In genomic region chr5:66730621-66731301, GRCm38 (mm10) we compare ENCODE assay signal across 8 mouse cellular contexts. TPM values are rescaled to one million over a fixed set of nuclear protein-coding genes. Genes with fewer than 3 reads are reported as not detected.
DNase-seq lines count a peak whose midpoint lies in the region; ATAC-seq and TF ChIP-seq lines count a peak whose summit lies in the region.
"Had no signal": no experiment of that assay in that cellular context is flagged by ENCODE, and none has a peak within 500 bp of the region (broad histone marks: within the 10 kb centered on the region; RNA-seq: fewer than 3 reads in every experiment).

No protein-coding gene starts in this region.

- H3K4me1 ChIP-seq in forebrain, embryonic 15.5 days = peaks cover 12% of the 10 kb centered on the region
- no peaks in the 10 kb centered on the region for H3K4me1 ChIP-seq in kidney, postnatal 0 days (replicated peaks; ENCODE audit: insufficient read depth, low read length)
- H3K4me1 ChIP-seq: liver, embryonic 13.5 days had no signal

- no peaks in the 10 kb centered on the region for H3K36me3 ChIP-seq in forebrain, embryonic 15.5 days
- H3K36me3 ChIP-seq in kidney, postnatal 0 days (ENCODE audit: insufficient read depth, low read length) = no peaks in the 10 kb centered on the region
- H3K36me3 ChIP-seq: liver, embryonic 13.5 days had no signal

- no peaks in the 10 kb centered on the region for H3K9me3 ChIP-seq in forebrain, embryonic 15.5 days
- H3K9me3 ChIP-seq in kidney, postnatal 0 days (replicated peaks; ENCODE audit: low read length) = no peaks in the 10 kb centered on the region
- H3K9me3 ChIP-seq: liver, embryonic 13.5 days had no signal

- ATAC-seq in forebrain, embryonic 15.5 days (replicated peaks) = peak; percentile 97
- no peak; the same call in 1 of the 2 replicates for ATAC-seq in kidney, postnatal 0 days (replicated peaks; ENCODE audit: low FRiP score, low read depth)
- ATAC-seq in inflammation-experienced regulatory T-cells, adult 6 months = no peak

- 27% methylated on average over 11 of the region's 11 CpGs for WGBS in forebrain, embryonic 15.5 days
- WGBS in kidney, postnatal 0 days = 30% methylated on average over 11 of the region's 11 CpGs

- no peaks in the 10 kb centered on the region for H3K27me3 ChIP-seq in forebrain, embryonic 15.5 days
- no peaks in the 10 kb centered on the region for H3K27me3 ChIP-seq in kidney, postnatal 0 days (ENCODE audit: insufficient read depth, low read length)
- H3K27me3 ChIP-seq: liver, embryonic 13.5 days had no signal

- DNase-seq in ES-CJ7 (ENCODE audit: low read depth, low spot score) = peak; percentile 88
- DNase-seq in ZHBTc4 (ENCODE audit: low read depth, low spot score) = peak; percentile 89
- peak; percentile 93 for DNase-seq in kidney, postnatal 0 days (ENCODE audit: low spot score)
- DNase-seq in lung, postnatal 36 days = peak; percentile 41
- no peak for DNase-seq in spleen, adult 18-20 months
- DNase-seq: liver, embryonic 13.5 days had no signal

- peak overlapping the region; percentile 42; the same call in 1 of the 2 replicates for H3K27ac ChIP-seq in forebrain, embryonic 15.5 days (replicated peaks)
- H3K27ac ChIP-seq in kidney, postnatal 0 days = no peak overlapping the region
- H3K27ac ChIP-seq: liver, embryonic 13.5 days had no signal

- peak overlapping the region; percentile 11; the same call in 1 of the 2 replicates for H3K4me2 ChIP-seq in forebrain, embryonic 15.5 days (replicated peaks)
- 0 out of 2 replicates have a peak overlapping the region, but pooled peaks have one; percentile 2 for H3K4me2 ChIP-seq in kidney, postnatal 0 days (ENCODE audit: low read length)
- H3K4me2 ChIP-seq: liver, embryonic 13.5 days had no signal

- H3K4me3 ChIP-seq in forebrain, embryonic 15.5 days = no peak overlapping the region
- H3K4me3 ChIP-seq in kidney, postnatal 0 days (replicated peaks; ENCODE audit: low read depth, low read length) = no peak overlapping the region
- H3K4me3 ChIP-seq: liver, embryonic 13.5 days had no signal

- no peak overlapping the region for H3K9ac ChIP-seq in forebrain, embryonic 15.5 days (replicated peaks)
- H3K9ac ChIP-seq in kidney, postnatal 0 days (ENCODE audit: low read depth, low read length) = no peak overlapping the region
- H3K9ac ChIP-seq: liver, embryonic 13.5 days had no signal

- TF ChIP-seq CTCF in kidney, postnatal 0 days (IDR thresholded peaks at IDR 0.05; ENCODE audit: low read depth) = peak; percentile 58

RNA-seq across cellular contexts. Expression of gene Limch1, which starts 14.9 kb away (rescaled TPM):
- polyA plus RNA-seq in forebrain, embryonic 15.5 days (2015; fragmentation: Nextera tagmentation; extraction: Ambion mirVana) = 84.3 and 85.1 TPM in 2 replicates
- polyA plus RNA-seq in kidney, postnatal 0 days (2015; fragmentation: Nextera tagmentation; extraction: Ambion mirVana) = 32.8 and 34.1 TPM in 2 replicates
- polyA plus RNA-seq in inflammation-experienced regulatory T-cells, adult 6 months (2017; shearing (Covaris generic)) = under 1 TPM in 1 of 3 experiments, not detected in 2; 0.45 TPM

RNA-seq across cellular contexts. Expression of gene Uchl1, which starts 54.9 kb away (rescaled TPM):
- polyA plus RNA-seq in forebrain, embryonic 15.5 days (2015; fragmentation: Nextera tagmentation; extraction: Ambion mirVana) = 1,253 and 1,277 TPM in 2 replicates
- polyA plus RNA-seq in kidney, postnatal 0 days (2015; fragmentation: Nextera tagmentation; extraction: Ambion mirVana) = 51.3 and 63.3 TPM in 2 replicates
- under 1 TPM in 1 of 3 experiments, not detected in 2; 0.87 TPM for polyA plus RNA-seq in inflammation-experienced regulatory T-cells, adult 6 months (2017; shearing (Covaris generic))

Comparison
In these comparisons a context has a peak if more than half of its experiments do, and no peak if none do; other contexts are left out.
1. DNase-seq: peak in ES-CJ7 (single experiment), ZHBTc4 (single experiment), kidney, postnatal 0 days (single experiment) and lung, postnatal 36 days (single experiment); none in spleen, adult 18-20 months (0 of 2).
2. RNA of gene Limch1, which starts 14.9 kb away (polyA plus RNA-seq): 84.3 to 85.1 TPM in forebrain, embryonic 15.5 days and 32.8 to 34.1 TPM in kidney, postnatal 0 days; 0.45 TPM in inflammation-experienced regulatory T-cells, adult 6 months; every median in the first group is over 10 times any median in the second.
3. RNA of gene Uchl1, which starts 54.9 kb away (polyA plus RNA-seq): 1,253 to 1,277 TPM in forebrain, embryonic 15.5 days and 51.3 to 63.3 TPM in kidney, postnatal 0 days; 0.87 TPM in inflammation-experienced regulatory T-cells, adult 6 months; every median in the first group is over 10 times any median in the second.